Mouse (Mus musculus) yolk sac, embryonic 10.5 days (tissue): ENCODE results near the gene Nbas.

Experiments used
- DNase-seq: peaks from one replicate; pipeline ENCODE4 v3.0.0-alpha.2; 2017; ENCODE audit warnings: low spot score

Gene Nbas

DNA sequence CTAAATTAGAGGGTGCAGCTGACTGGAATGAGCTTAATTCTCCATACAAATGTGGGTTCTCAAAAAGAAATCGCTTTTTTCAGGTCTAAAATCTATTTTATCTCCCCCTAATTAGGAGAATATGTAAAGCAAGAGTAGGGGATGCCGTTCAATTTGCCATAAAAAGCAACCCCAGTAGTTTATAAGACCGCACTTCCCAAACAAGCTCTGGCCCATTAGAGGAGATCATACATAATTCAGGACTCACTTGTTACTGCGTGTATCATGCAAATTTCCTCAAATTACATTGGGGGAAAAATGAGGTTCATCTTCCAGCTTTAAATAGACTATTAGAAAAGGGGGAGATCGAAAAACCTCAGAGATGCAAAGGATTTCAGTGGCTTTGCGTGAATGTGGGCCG, 346.7 kb downstream of the Nbas start:
- no peak for DNase-seq

DNA sequence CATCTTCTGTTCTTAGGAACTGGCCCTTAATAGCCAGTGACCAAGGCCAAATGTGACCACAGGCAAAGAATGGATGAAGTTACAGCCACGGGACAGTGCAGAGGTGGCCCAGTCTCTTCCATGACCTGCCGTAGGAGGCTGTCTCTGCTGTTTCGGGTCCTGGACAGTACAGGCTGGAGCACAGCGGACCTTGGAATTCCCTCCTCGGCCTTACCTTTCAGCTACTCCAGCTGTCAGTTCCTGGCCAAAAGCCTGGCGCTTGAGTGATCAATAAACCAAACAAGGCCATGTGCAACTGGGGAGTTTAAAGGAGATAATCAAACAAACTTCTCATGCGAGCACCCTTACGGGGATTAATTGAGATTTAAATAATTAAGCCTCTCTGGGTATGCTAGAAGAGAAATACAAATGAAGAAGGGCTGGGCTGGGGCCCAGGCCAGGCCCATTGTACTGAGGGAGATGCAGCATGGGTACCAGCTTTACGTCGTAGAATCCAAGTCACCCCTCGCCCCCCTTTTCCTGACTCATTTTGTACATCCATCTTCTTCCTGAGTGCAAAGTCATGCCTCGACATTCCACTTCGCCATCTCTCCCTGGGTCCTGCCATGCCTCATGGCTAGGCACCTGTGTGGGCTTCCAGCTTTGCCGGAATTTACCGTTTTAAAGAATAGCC, 353.4 kb downstream of the Nbas start:
- no peak for DNase-seq

DNA sequence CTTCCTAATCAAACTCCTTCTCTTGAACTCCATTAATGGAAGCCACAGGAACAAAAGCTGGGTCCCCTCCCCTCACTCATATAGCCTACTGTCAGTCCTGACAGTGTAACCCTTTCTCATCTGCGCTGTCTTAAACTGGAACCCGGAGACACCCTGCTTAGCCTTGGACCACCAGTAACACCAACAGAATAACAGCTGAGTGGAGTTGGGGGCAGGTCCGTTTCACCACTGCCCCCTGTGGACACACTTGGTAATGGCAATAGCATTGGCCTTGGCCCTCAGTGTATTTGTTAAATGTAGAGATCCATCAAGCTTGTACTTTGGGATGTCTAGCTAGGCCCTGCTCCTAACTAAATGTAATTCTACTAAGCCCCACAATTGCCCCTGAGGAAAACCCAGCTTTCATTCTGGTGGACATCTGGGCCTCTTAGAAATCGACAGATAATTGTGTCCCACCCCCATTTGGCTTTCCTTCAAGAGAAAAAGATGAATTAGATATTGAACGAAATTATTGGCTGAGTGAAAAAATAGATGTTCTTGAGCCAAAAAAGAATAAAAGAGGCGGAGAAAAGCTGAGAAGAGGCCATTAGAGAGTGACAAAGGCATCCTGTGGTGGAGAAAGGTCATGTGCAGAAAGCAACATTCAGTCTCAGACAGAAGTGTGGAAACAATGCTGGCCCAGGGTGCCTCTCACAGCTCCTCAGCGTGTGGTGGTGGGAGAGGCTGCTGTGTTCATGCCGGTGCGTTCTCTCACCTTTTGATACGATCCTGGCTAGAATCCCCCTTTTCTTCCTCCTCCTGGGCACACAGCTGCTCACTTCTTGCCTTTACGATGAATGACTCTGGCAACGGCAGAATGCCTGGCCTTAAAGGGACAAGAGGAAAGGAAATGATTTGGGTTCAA, 358.1 kb downstream of the Nbas start:
- DNase-seq, result no peak
